Mouse (Mus musculus): ENCODE data around the gene St5. TPM values are rescaled to one million over a fixed set of nuclear protein-coding genes. Genes with fewer than 3 reads are reported as not detected.

St5 gene
- polyA plus RNA-seq, 1 experiment from 2014 or later, result 29.6 TPM

- ATAC-seq (ENCODE audit: low read depth), result no peak
- no peaks in the 10 kb centered on the region; the same call in 1 of the 2 replicates for H3K36me3 ChIP-seq (ENCODE audit: control insufficient read depth, insufficient read depth)
- H3K9me3 ChIP-seq (replicated peaks; ENCODE audit: control insufficient read depth, low read length), result no peaks in the 10 kb centered on the region
- no peak within 1 kb of the TSS for H3K4me2 ChIP-seq (ENCODE audit: low read depth, low read length)
- H3K4me1 ChIP-seq (ENCODE audit: control insufficient read depth, low read depth, low read length), result no peaks in the 10 kb centered on the region
- WGBS (ENCODE audit: insufficient replicate concordance), result 75% methylated on average over 5 of the region's 5 CpGs
- H3K9ac ChIP-seq (ENCODE audit: low read depth, low read length), result no peak within 1 kb of the TSS
- no peak within 1 kb of the TSS for H3K27ac ChIP-seq (ENCODE audit: low read length)
- H3K27me3 ChIP-seq (ENCODE audit: control insufficient read depth, insufficient read depth, low read depth, low read length), result no peaks in the 10 kb centered on the region
- H3K4me3 ChIP-seq (ENCODE audit: low read depth, low read length), result no peak within 1 kb of the TSS
These were observed 28.2 kb upstream of the St5 start, which contains the start of gene Ascl3 for GRCm38 (mm10) chr7:109731626-109732025. Ascl3 (minus strand) TSS chr7:109731726.

- no peak for ATAC-seq (ENCODE audit: low read depth)
- WGBS (ENCODE audit: insufficient replicate concordance), result 84% methylated on average over 5 of the region's 5 CpGs
- H3K27ac ChIP-seq (ENCODE audit: low read length), result no peak within 1 kb of the TSS
- H3K4me2 ChIP-seq (ENCODE audit: low read depth, low read length), result no peak within 1 kb of the TSS
- H3K27me3 ChIP-seq (ENCODE audit: control insufficient read depth, insufficient read depth, low read depth, low read length), result no peaks in the 10 kb centered on the region
- H3K9me3 ChIP-seq (replicated peaks; ENCODE audit: control insufficient read depth, low read length), result no peaks in the 10 kb centered on the region; the same call in 1 of the 2 replicates
- H3K4me3 ChIP-seq (ENCODE audit: low read depth, low read length), result no peak within 1 kb of the TSS
- H3K36me3 ChIP-seq (ENCODE audit: control insufficient read depth, insufficient read depth), result no peaks in the 10 kb centered on the region
- H3K4me1 ChIP-seq (ENCODE audit: control insufficient read depth, low read depth, low read length), result no peaks in the 10 kb centered on the region
- H3K9ac ChIP-seq (ENCODE audit: low read depth, low read length), result no peak within 1 kb of the TSS
These were observed 20.3 kb upstream of the St5 start, which contains the start of gene BC051019 for GRCm38 (mm10) chr7:109723697-109724096. BC051019 (minus strand) TSS chr7:109723850.

- no peaks in the 10 kb centered on the region for H3K36me3 ChIP-seq (ENCODE audit: control insufficient read depth, insufficient read depth)
- WGBS (ENCODE audit: insufficient replicate concordance), result 83% methylated on average over 8 of the region's 8 CpGs
- no peaks in the 10 kb centered on the region for H3K27me3 ChIP-seq (ENCODE audit: control insufficient read depth, insufficient read depth, low read depth, low read length)
- H3K4me2 ChIP-seq (ENCODE audit: low read depth, low read length), result no peak overlapping the region
- no peak overlapping the region for H3K27ac ChIP-seq (ENCODE audit: low read length)
- no peak for ATAC-seq (ENCODE audit: low read depth)
- no peak overlapping the region for H3K9ac ChIP-seq (ENCODE audit: low read depth, low read length)
- no peaks in the 10 kb centered on the region for H3K4me1 ChIP-seq (ENCODE audit: control insufficient read depth, low read depth, low read length)
- H3K4me3 ChIP-seq (ENCODE audit: low read depth, low read length), result no peak overlapping the region
- H3K9me3 ChIP-seq (replicated peaks; ENCODE audit: control insufficient read depth, low read length), result no peaks in the 10 kb centered on the region; the same call in 1 of the 2 replicates
These were observed 19.7 kb upstream of the St5 start for GRCm38 (mm10) chr7:109723114-109723513.

- Histone ChIP-seq H3K4me2 (ENCODE audit: low read depth, low read length) (no peak overlapping the region), H3K27ac (ENCODE audit: low read length) (no peak overlapping the region), H3K4me3 (ENCODE audit: low read depth, low read length) (no peak overlapping the region), H3K9me3 (replicated peaks; ENCODE audit: control insufficient read depth, low read length) (no peaks in the 10 kb centered on the region; the same call in 1 of the 2 replicates), H3K9ac (ENCODE audit: low read depth, low read length) (no peak overlapping the region), H3K36me3 (ENCODE audit: control insufficient read depth, insufficient read depth) (no peaks in the 10 kb centered on the region), H3K4me1 (ENCODE audit: control insufficient read depth, low read depth, low read length) (no peaks in the 10 kb centered on the region), H3K27me3 (ENCODE audit: control insufficient read depth, insufficient read depth, low read depth, low read length) (no peaks in the 10 kb centered on the region)
- 81% methylated on average over 2 of the region's 2 CpGs for WGBS (ENCODE audit: insufficient replicate concordance)
- ATAC-seq (ENCODE audit: low read depth), result no peak
These were observed 19.2 kb upstream of the St5 start for GRCm38 (mm10) chr7:109722618-109723017.

GRCm38 (mm10) chr7:109719286-109719685 is 15.9 kb upstream of the St5 start:
- H3K9me3 ChIP-seq (replicated peaks; ENCODE audit: control insufficient read depth, low read length), result no peaks in the 10 kb centered on the region; the same call in 1 of the 2 replicates
- H3K4me1 ChIP-seq (ENCODE audit: control insufficient read depth, low read depth, low read length), result no peaks in the 10 kb centered on the region
- no peaks in the 10 kb centered on the region for H3K27me3 ChIP-seq (ENCODE audit: control insufficient read depth, insufficient read depth, low read depth, low read length)
- H3K36me3 ChIP-seq (ENCODE audit: control insufficient read depth, insufficient read depth), result no peaks in the 10 kb centered on the region
- H3K9ac ChIP-seq (ENCODE audit: low read depth, low read length), result no peak overlapping the region
- 49% methylated on average over 9 of the region's 9 CpGs for whole genome bisulfite sequencing (ENCODE audit: insufficient replicate concordance)
- H3K4me2 ChIP-seq (ENCODE audit: low read depth, low read length), result no peak overlapping the region
- no peak for ATAC-seq (ENCODE audit: low read depth)
- no peak overlapping the region for H3K4me3 ChIP-seq (ENCODE audit: low read depth, low read length)
- H3K27ac ChIP-seq (ENCODE audit: low read length), result no peak overlapping the region

- 74% methylated on average over 2 of the region's 2 CpGs for WGBS (ENCODE audit: insufficient replicate concordance)
- no peaks in the 10 kb centered on the region for H3K27me3 ChIP-seq (ENCODE audit: control insufficient read depth, insufficient read depth, low read depth, low read length)
These were observed 10.1 kb upstream of the St5 start for GRCm38 (mm10) chr7:109713434-109713982.

GRCm38 (mm10) chr7:109712198-109712597 is 8.8 kb upstream of the St5 start:
- no peak overlapping the region for H3K4me3 ChIP-seq (ENCODE audit: low read depth, low read length)
- H3K4me1 ChIP-seq (ENCODE audit: control insufficient read depth, low read depth, low read length), result no peaks in the 10 kb centered on the region; the same call in 1 of the 2 replicates
- no peak overlapping the region for H3K4me2 ChIP-seq (ENCODE audit: low read depth, low read length)
- H3K27me3 ChIP-seq (ENCODE audit: control insufficient read depth, insufficient read depth, low read depth, low read length), result no peaks in the 10 kb centered on the region
- WGBS (ENCODE audit: insufficient replicate concordance), result 87% methylated on average over 7 of the region's 7 CpGs
- no peak for ATAC-seq (ENCODE audit: low read depth)
- no peak overlapping the region for H3K9ac ChIP-seq (ENCODE audit: low read depth, low read length)
- H3K36me3 ChIP-seq (ENCODE audit: control insufficient read depth, insufficient read depth), result peaks cover 12% of the 10 kb centered on the region
- no peaks in the 10 kb centered on the region for H3K9me3 ChIP-seq (replicated peaks; ENCODE audit: control insufficient read depth, low read length)
- no peak overlapping the region for H3K27ac ChIP-seq (ENCODE audit: low read length)

More at GRCm38 (mm10) chr7:109713434-109713982, 10.1 kb upstream of the St5 start:
- H3K9ac ChIP-seq (ENCODE audit: low read depth, low read length), result no peak overlapping the region
- no peak overlapping the region for H3K27ac ChIP-seq (ENCODE audit: low read length)
- ATAC-seq (ENCODE audit: low read depth), result no peak
- no peak overlapping the region for H3K4me2 ChIP-seq (ENCODE audit: low read depth, low read length)
- peaks cover 12% of the 10 kb centered on the region for H3K36me3 ChIP-seq (ENCODE audit: control insufficient read depth, insufficient read depth)
- no peaks in the 10 kb centered on the region for H3K9me3 ChIP-seq (replicated peaks; ENCODE audit: control insufficient read depth, low read length)
- no peaks in the 10 kb centered on the region for H3K4me1 ChIP-seq (ENCODE audit: control insufficient read depth, low read depth, low read length)
- no peak overlapping the region for H3K4me3 ChIP-seq (ENCODE audit: low read depth, low read length)

GRCm38 (mm10) chr7:109710069-109710468 is 6.7 kb upstream of the St5 start:
- Histone ChIP-seq H3K9me3 (replicated peaks; ENCODE audit: control insufficient read depth, low read length) (no peaks in the 10 kb centered on the region), H3K27me3 (ENCODE audit: control insufficient read depth, insufficient read depth, low read depth, low read length) (no peaks in the 10 kb centered on the region), H3K4me3 (ENCODE audit: low read depth, low read length) (no peak overlapping the region), H3K4me2 (ENCODE audit: low read depth, low read length) (no peak overlapping the region), H3K9ac (ENCODE audit: low read depth, low read length) (no peak overlapping the region), H3K36me3 (ENCODE audit: control insufficient read depth, insufficient read depth) (peaks cover 12% of the 10 kb centered on the region), H3K4me1 (ENCODE audit: control insufficient read depth, low read depth, low read length) (no peaks in the 10 kb centered on the region; the same call in none of the 2 replicates), H3K27ac (ENCODE audit: low read length) (no peak overlapping the region)
- no peak for ATAC-seq (ENCODE audit: low read depth)
- WGBS (ENCODE audit: insufficient replicate concordance), result 50% methylated on average over 1 of the region's 1 CpGs

- Histone ChIP-seq H3K27me3 (ENCODE audit: control insufficient read depth, insufficient read depth, low read depth, low read length) (no peaks in the 10 kb centered on the region), H3K36me3 (ENCODE audit: control insufficient read depth, insufficient read depth) (peaks cover 12% of the 10 kb centered on the region)
- ATAC-seq (ENCODE audit: low read depth), result no peak
These were observed 5.6 kb upstream of the St5 start for GRCm38 (mm10) chr7:109708961-109709382.

More at GRCm38 (mm10) chr7:109708961-109709382, 5.6 kb upstream of the St5 start:
- Histone ChIP-seq H3K4me2 (ENCODE audit: low read depth, low read length) (no peak overlapping the region), H3K4me1 (ENCODE audit: control insufficient read depth, low read depth, low read length) (peaks cover 5% of the 10 kb centered on the region), H3K9ac (ENCODE audit: low read depth, low read length) (no peak overlapping the region), H3K4me3 (ENCODE audit: low read depth, low read length) (no peak overlapping the region), H3K9me3 (replicated peaks; ENCODE audit: control insufficient read depth, low read length) (no peaks in the 10 kb centered on the region), H3K27ac (ENCODE audit: low read length) (no peak overlapping the region)
- 49% methylated on average over 3 of the region's 3 CpGs for WGBS (ENCODE audit: insufficient replicate concordance)

All from liver, embryonic 16.5 days (tissue).